Mouse (Mus musculus) mouse trophoblast stem cell (cell line): ENCODE measurements around the gene Fam129b.

ENCODE experiments used
- in situ Hi-C, 2 experiments: fragments of 300-500 bp; cut with MseI, MboI; formaldehyde crosslinking; loops; 2 replicates in 1 of 2; 3 replicates in 1 of 2; pipeline ENCODE4 v1.15.1; 2025

The Fam129b gene

GRCm38 (mm10) chr2:32888551-32888950 lies 12.6 kb downstream of the Fam129b start:
- in situ Hi-C loops, result no loop called here

- in situ Hi-C loops, result no loop called here
Measured at GRCm38 (mm10) chr2:32890280-32890679, 14.4 kb downstream of the Fam129b start.

GRCm38 (mm10) chr2:32891278-32891677 lies 15.4 kb downstream of the Fam129b start:
- in situ Hi-C loops, result no loop called here

- in situ Hi-C loops, result no loop called here
Measured at GRCm38 (mm10) chr2:32892490-32892889, 16.6 kb downstream of the Fam129b start.

- in situ Hi-C loops, result no loop called here
Measured at GRCm38 (mm10) chr2:32894097-32894496, 18.2 kb downstream of the Fam129b start.

- in situ Hi-C loops, result no loop called here
Measured at GRCm38 (mm10) chr2:32895606-32896106, 19.7 kb downstream of the Fam129b start.

- in situ Hi-C loops, result no loop called here
Measured at GRCm38 (mm10) chr2:32896507-32897147, 20.7 kb downstream of the Fam129b start.

- in situ Hi-C loops, result no loop called here
Measured at GRCm38 (mm10) chr2:32898983-32899382, 23.1 kb downstream of the Fam129b start.

- in situ Hi-C loops, result no loop called here
Measured at GRCm38 (mm10) chr2:32902126-32902525, 26.2 kb downstream of the Fam129b start.

- in situ Hi-C loops, result no loop called here
Measured at GRCm38 (mm10) chr2:32903470-32903869, 27.6 kb downstream of the Fam129b start.

- in situ Hi-C loops, result no loop called here
Measured at GRCm38 (mm10) chr2:32904637-32905036, 28.7 kb downstream of the Fam129b start.

GRCm38 (mm10) chr2:32905297-32905696 lies 29.4 kb downstream of the Fam129b start:
- in situ Hi-C loops, result no loop called here

GRCm38 (mm10) chr2:32907442-32907841 lies 31.5 kb downstream of the Fam129b start:
- in situ Hi-C loops, result no loop called here

- in situ Hi-C loops, result no loop called here
Measured at GRCm38 (mm10) chr2:32908272-32908671, 32.4 kb downstream of the Fam129b start.

GRCm38 (mm10) chr2:32908796-32909195 lies 32.9 kb downstream of the Fam129b start:
- in situ Hi-C loops, result no loop called here

GRCm38 (mm10) chr2:32911639-32912182 lies 35.8 kb downstream of the Fam129b start:
- in situ Hi-C loops, result no loop called here

GRCm38 (mm10) chr2:32912210-32912804 lies 36.4 kb downstream of the Fam129b start:
- in situ Hi-C loops, result no loop called here

- in situ Hi-C loops, result no loop called here
Measured at GRCm38 (mm10) chr2:32914362-32914761, 38.4 kb downstream of the Fam129b start.

GRCm38 (mm10) chr2:32914896-32915295 lies 39.0 kb downstream of the Fam129b start:
- in situ Hi-C loops, result loop anchor here (5.0 kb wide), 1 partner anchor 53 kb away; no protein-coding TSS in a partner anchor

GRCm38 (mm10) chr2:32917526-32917925 lies 41.6 kb downstream of the Fam129b start:
- in situ Hi-C loops, result loop anchor here (5.0 kb wide), 1 partner anchor 55 kb away; no protein-coding TSS in a partner anchor

- in situ Hi-C loops, result loop anchor here (5.0 kb wide), 1 partner anchor 56 kb away; no protein-coding TSS in a partner anchor
Measured at GRCm38 (mm10) chr2:32918391-32918790, 42.5 kb downstream of the Fam129b start.

GRCm38 (mm10) chr2:32921235-32921634 lies 45.3 kb downstream of the Fam129b start:
- in situ Hi-C loops, result no loop called here
